Mouse (Mus musculus): ENCODE measurements around the gene Gnat2.

Gene Gnat2

GRCm38 (mm10) chr3:108113591-108114289 is 21.2 kb downstream of the Gnat2 start:
- DNase-seq (ENCODE audit: extremely low read depth, low read depth) = no peak

- DNase-seq (ENCODE audit: extremely low read depth, low read depth) = no peak
Measured at GRCm38 (mm10) chr3:108117465-108117864, 24.9 kb downstream of the Gnat2 start.

GRCm38 (mm10) chr3:108121101-108121500 is 28.5 kb downstream of the Gnat2 start:
- DNase-seq (ENCODE audit: extremely low read depth, low read depth) = no peak

GRCm38 (mm10) chr3:108123242-108123641 is 30.7 kb downstream of the Gnat2 start:
- DNase-seq (ENCODE audit: extremely low read depth, low read depth) = no peak

- no peak for DNase-seq (ENCODE audit: extremely low read depth, low read depth)
Measured at GRCm38 (mm10) chr3:108124131-108124530, 31.5 kb downstream of the Gnat2 start.

- no peak for DNase-seq (ENCODE audit: extremely low read depth, low read depth)
Measured at GRCm38 (mm10) chr3:108126327-108126726, 33.7 kb downstream of the Gnat2 start.

GRCm38 (mm10) chr3:108128520-108128919 is 35.9 kb downstream of the Gnat2 start:
- DNase-seq (ENCODE audit: extremely low read depth, low read depth) = no peak

- DNase-seq (ENCODE audit: extremely low read depth, low read depth) = no peak
Measured at GRCm38 (mm10) chr3:108129367-108129766, 36.8 kb downstream of the Gnat2 start.

- DNase-seq (ENCODE audit: extremely low read depth, low read depth) = no peak
Measured at GRCm38 (mm10) chr3:108129804-108130203, 37.2 kb downstream of the Gnat2 start.

GRCm38 (mm10) chr3:108131216-108131615 is 38.6 kb downstream of the Gnat2 start:
- DNase-seq (ENCODE audit: extremely low read depth, low read depth) = no peak

- no peak for DNase-seq (ENCODE audit: extremely low read depth, low read depth)
Measured at GRCm38 (mm10) chr3:108131821-108132220, 39.2 kb downstream of the Gnat2 start.

GRCm38 (mm10) chr3:108132484-108132883 is 39.9 kb downstream of the Gnat2 start:
- DNase-seq (ENCODE audit: extremely low read depth, low read depth) = no peak

GRCm38 (mm10) chr3:108134701-108135100 is 42.1 kb downstream of the Gnat2 start:
- no peak for DNase-seq (ENCODE audit: extremely low read depth, low read depth)

- no peak for DNase-seq (ENCODE audit: extremely low read depth, low read depth)
Measured at GRCm38 (mm10) chr3:108139113-108139512, 46.5 kb downstream of the Gnat2 start.

- DNase-seq (ENCODE audit: extremely low read depth, low read depth) = no peak
Measured at GRCm38 (mm10) chr3:108140786-108141185, 48.2 kb downstream of the Gnat2 start.

GRCm38 (mm10) chr3:108145534-108146445 is 53.2 kb downstream of the Gnat2 start, which contains the start of gene Gnai3:
Gene Gnai3, minus strand, starts transcription at chr3:108146146.
- peak; percentile 96 for DNase-seq (ENCODE audit: extremely low read depth, low read depth)

- peak; percentile 61 for DNase-seq (ENCODE audit: extremely low read depth, low read depth)
Measured at GRCm38 (mm10) chr3:108146671-108147070, 54.1 kb downstream of the Gnat2 start.

- peak; percentile 96 for DNase-seq (ENCODE audit: extremely low read depth, low read depth)
Measured at GRCm38 (mm10) chr3:108147386-108148235, 55.0 kb downstream of the Gnat2 start.
